Mouse (Mus musculus) limb, embryonic 11.5 days (tissue): ENCODE measurements around the gene Maml1. TPM values are rescaled to one million over a fixed set of nuclear protein-coding genes. Genes with fewer than 3 reads are reported as not detected.

Source experiments
- ATAC-seq: fragments of 200-750 bp; cut with Nextera tagmentation; 2 replicates; pipeline ENCODE4 v1.8.0; 2017; ENCODE audit warnings: low read depth; ENCODE audit not compliant: insufficient number of reproducible peaks, low FRiP score, low TSS enrichment
- DNase-seq: peaks from one replicate; pipeline ENCODE4 v3.0.0-alpha.2; 2015; ENCODE audit warnings: low spot score
- H3K27ac ChIP-seq: fragments of 300-500 bp; sonication (generic); replicated peaks from 2 replicates; pipeline ENCODE4 v1.5.1; 2014; ENCODE audit warnings: low read depth, mild to moderate bottlenecking, low read length
- H3K27me3 ChIP-seq: fragments of 300-500 bp; sonication (generic); 2 replicates; pipeline ENCODE4 v1.6.1; 2014; ENCODE audit warnings: mild to moderate bottlenecking, low read length, mixed read lengths; ENCODE audit not compliant: control insufficient read depth, insufficient read depth
- H3K36me3 ChIP-seq: fragments of 300-500 bp; sonication (generic); 2 replicates; pipeline ENCODE4 v1.6.1; 2014; ENCODE audit warnings: mild to moderate bottlenecking, low read length, moderate library complexity, mixed read lengths; ENCODE audit not compliant: control insufficient read depth, insufficient read depth
- H3K4me1 ChIP-seq: fragments of 300-500 bp; sonication (generic); 2 replicates; pipeline ENCODE4 v1.6.1; 2014; ENCODE audit warnings: low read length, mixed read lengths; ENCODE audit not compliant: control insufficient read depth, insufficient read depth
- H3K4me2 ChIP-seq: fragments of 300-500 bp; sonication (generic); 2 replicates; pipeline ENCODE4 v1.6.1; 2014; ENCODE audit warnings: low read depth, mild to moderate bottlenecking, moderate library complexity; ENCODE audit not compliant: severe bottlenecking
- H3K4me3 ChIP-seq: fragments of 300-500 bp; sonication (generic); 2 replicates; pipeline ENCODE4 v1.5.1; 2014; ENCODE audit warnings: low read depth, low read length
- H3K9ac ChIP-seq: fragments of 300-500 bp; sonication (generic); 2 replicates; pipeline ENCODE4 v1.6.1; 2014; ENCODE audit warnings: mild to moderate bottlenecking, low read length
- H3K9me3 ChIP-seq: fragments of 300-500 bp; sonication (generic); 2 replicates; pipeline ENCODE4 v1.6.1; 2016; ENCODE audit warnings: low read length; ENCODE audit not compliant: control insufficient read depth
- WGBS: fragments of 180-500 bp; shearing (Covaris S2); extraction: QIAGEN DNeasy Blood & Tissue Kit; methylation state at CpG from one replicate; pipeline ENCODE4 v1.1.7; 2014; 5-methylcytosine and 5-hydroxymethylcytosine counted together
- polyA plus RNA-seq: library from polyadenylated mRNA; unstranded; fragments of >200 nt; fragmentation: Nextera tagmentation; extraction: Ambion mirVana; gene quantifications from 2 replicates; pipeline ENCODE4 v1.2.1, GENCODE M21; 2014

Gene Maml1
- polyA plus RNA-seq, 1 experiment from 2014 or later, result 14.4 TPM

DNA sequence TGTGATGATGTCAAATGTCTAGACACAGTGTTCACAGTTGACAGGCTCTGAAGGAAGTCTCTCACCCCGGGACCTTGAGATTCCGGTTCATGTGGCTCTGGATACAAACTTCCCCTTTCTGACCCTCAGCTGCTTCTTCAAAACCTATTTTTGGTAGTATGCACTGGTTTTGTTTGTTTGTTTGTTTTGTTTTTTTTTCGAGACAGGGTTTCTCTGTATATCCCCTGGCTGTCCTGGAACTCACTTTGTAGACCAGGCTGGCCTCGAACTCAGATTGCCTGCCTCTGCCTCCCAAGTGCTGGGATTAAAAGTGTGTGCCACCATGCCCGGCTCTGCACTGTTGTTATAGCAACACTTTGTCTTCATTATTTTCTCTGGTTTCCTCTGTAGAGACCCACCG lies 48.2 kb downstream of the Maml1 start:
- ATAC-seq, result no peak

DNA sequence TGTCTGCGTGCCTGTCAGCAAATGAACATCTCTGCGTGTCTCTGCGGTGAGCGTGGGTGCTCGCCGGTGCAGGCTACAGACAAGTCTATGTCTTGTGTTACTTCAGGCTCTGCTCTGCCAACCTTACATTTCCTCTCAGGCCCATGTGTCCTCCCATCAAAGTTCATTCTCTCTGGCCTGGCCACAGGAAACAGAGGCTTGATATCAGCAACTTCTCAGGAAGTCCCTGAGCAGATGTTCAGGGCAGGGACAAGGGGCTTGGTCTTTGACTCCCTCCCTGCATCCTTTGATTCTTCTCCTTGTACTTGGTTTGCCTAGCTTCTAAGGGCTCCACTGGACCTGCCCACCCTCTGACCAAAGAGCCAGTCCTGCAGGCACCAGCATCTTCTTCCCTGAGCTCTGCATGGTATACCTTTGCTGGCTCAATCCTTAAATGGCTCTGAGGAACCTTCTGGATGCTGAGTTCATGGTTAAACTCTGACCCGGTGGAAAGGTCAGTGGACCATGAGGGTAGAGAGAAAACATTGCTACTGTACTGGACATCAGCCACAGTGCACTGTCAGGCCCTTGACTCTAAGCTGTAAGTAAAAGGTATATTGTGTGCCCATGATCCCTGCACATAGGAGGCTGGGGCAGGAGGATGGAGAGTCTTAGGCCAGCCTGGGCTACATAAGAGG lies 51.7 kb downstream of the Maml1 start:
- ATAC-seq, result no peak
- 95% methylated on average over 7 of the region's 7 CpGs for WGBS
- DNase-seq, result no peak

More for the DNA sequence above, 48.2 kb downstream of the Maml1 start:
- H3K4me1 ChIP-seq, result no peaks in the 10 kb centered on the region
- no peak for DNase-seq
- no peak overlapping the region for H3K27ac ChIP-seq
- no peaks in the 10 kb centered on the region; the same call in 1 of the 2 replicates for H3K27me3 ChIP-seq
- no peak overlapping the region for H3K9ac ChIP-seq
- no peak overlapping the region for H3K4me3 ChIP-seq
- 84% methylated on average over 6 of the region's 6 CpGs for WGBS
- no peaks in the 10 kb centered on the region for H3K9me3 ChIP-seq
- 0 out of 2 replicates have a peak, but pooled peaks cover 2% of the 10 kb centered on the region for H3K36me3 ChIP-seq
- H3K4me2 ChIP-seq, result no peak overlapping the region

GRCm38 (mm10) chr11:50238821-50239791 lies 53.0 kb downstream of the Maml1 start:
- DNase-seq (no peak), ATAC-seq (no peak)
- no peak overlapping the region for H3K4me3 ChIP-seq
- WGBS, result 93% methylated on average over 9 of the region's 9 CpGs
- H3K27me3 ChIP-seq, result peaks cover 21% of the 10 kb centered on the region
- no peak overlapping the region for H3K27ac ChIP-seq
- H3K4me1 ChIP-seq, result peaks cover 7% of the 10 kb centered on the region
- H3K4me2 ChIP-seq, result no peak overlapping the region
- H3K9me3 ChIP-seq, result no peaks in the 10 kb centered on the region
- peaks cover 7% of the 10 kb centered on the region; the same call in 1 of the 2 replicates for H3K36me3 ChIP-seq
- no peak overlapping the region for H3K9ac ChIP-seq

More for the DNA sequence above, 51.7 kb downstream of the Maml1 start:
- peaks cover 21% of the 10 kb centered on the region for H3K27me3 ChIP-seq
- no peak overlapping the region for H3K4me3 ChIP-seq
- H3K9ac ChIP-seq, result no peak overlapping the region
- no peaks in the 10 kb centered on the region for H3K36me3 ChIP-seq
- no peak overlapping the region for H3K4me2 ChIP-seq
- no peak overlapping the region for H3K27ac ChIP-seq
- H3K9me3 ChIP-seq, result no peaks in the 10 kb centered on the region
- H3K4me1 ChIP-seq, result peaks cover 7% of the 10 kb centered on the region

DNA sequence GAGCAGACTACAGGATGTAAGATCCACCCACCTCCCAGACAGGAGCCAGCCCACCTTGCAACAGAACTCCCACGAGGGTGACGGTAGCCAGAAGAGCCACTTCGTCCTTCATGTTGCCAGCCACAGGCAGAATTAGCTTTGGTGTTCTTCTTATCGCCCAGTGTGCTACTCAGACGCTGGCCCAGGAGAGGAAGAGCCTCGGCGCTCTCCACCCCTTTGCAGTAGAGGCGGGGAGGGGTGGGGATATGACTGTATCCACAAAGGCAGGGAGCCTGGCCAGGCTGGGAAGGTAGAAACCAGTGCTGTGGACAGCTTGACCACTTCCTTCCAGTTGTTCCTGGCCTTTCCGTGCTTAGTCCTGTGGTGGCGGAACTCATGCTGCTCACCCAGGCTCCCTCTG lies 53.8 kb downstream of the Maml1 start, which contains the start of gene Ltc4s:
Gene Ltc4s, minus strand, starts transcription at position 293 of the 400 bp plus-strand sequence.
- H3K36me3 ChIP-seq, result peaks cover 7% of the 10 kb centered on the region; the same call in 1 of the 2 replicates
- WGBS, result 32% methylated on average over 10 of the region's 10 CpGs
- ATAC-seq (no peak), DNase-seq (no peak)
- H3K9me3 ChIP-seq, result no peaks in the 10 kb centered on the region
- no peak within 1 kb of the TSS for H3K27ac ChIP-seq
- H3K9ac ChIP-seq, result no peak within 1 kb of the TSS
- H3K4me1 ChIP-seq, result peaks cover 7% of the 10 kb centered on the region
- H3K4me2 ChIP-seq, result peak within 1 kb of the TSS; percentile 95
- peak within 1 kb of the TSS; percentile 63 for H3K4me3 ChIP-seq
- H3K27me3 ChIP-seq, result peaks cover 21% of the 10 kb centered on the region

DNA sequence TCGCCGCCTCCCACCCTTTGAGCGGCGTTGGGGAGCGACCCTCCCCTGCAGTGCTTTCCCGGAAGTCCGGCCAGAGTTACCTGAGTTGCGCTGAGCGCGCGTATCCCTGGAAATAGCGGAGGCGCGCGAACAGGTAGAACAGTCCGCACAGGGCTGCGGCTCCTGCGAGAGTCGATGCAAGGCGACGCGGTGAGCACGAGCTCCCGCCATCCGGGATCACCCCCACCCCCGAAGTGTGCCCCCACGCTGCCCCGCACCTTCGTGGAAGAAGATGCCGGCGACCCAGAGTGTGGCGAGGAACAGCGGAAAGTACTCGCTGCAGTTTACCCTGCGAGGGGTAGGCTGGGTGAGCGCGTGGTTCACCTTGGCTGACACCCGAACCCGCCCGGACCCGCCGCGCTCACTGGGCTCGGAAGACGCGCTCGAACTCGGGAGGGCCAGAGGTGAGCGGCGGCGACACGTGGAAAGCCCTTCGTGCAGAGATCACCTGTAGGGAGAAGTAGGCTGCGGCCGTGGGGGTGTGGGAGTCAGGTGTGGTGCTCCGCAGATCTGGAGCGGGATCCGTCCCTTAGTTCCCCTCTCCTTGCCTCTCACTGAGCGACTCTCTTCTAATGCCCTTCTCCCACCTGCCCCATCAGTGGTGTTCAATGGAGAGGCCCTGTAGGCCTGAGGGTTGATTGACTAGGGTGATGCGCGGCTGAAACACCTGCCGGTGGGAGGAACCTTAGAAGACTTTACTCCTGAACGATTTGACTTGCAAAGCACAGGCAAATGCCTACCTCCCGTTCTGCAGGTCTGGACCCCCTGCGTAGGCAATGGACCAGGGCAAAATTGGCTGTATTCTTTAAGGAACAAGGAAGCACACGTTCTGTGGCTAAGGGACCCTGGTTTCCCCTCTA lies 54.9 kb downstream of the Maml1 start:
- Histone ChIP-seq H3K9ac (peak overlapping the region; percentile 30; the same call in 1 of the 2 replicates), H3K4me1 (peaks cover 7% of the 10 kb centered on the region), H3K27ac (no peak overlapping the region), H3K4me3 (peak overlapping the region; percentile 63), H3K4me2 (peak overlapping the region; percentile 95), H3K9me3 (no peaks in the 10 kb centered on the region), H3K27me3 (peaks cover 21% of the 10 kb centered on the region), H3K36me3 (peaks cover 12% of the 10 kb centered on the region; the same call in 1 of the 2 replicates)
- DNase-seq, result no peak
- ATAC-seq, result peak; percentile 58; the same call in 1 of the 2 replicates
- 2% methylated on average over 66 of the region's 66 CpGs for WGBS

DNA sequence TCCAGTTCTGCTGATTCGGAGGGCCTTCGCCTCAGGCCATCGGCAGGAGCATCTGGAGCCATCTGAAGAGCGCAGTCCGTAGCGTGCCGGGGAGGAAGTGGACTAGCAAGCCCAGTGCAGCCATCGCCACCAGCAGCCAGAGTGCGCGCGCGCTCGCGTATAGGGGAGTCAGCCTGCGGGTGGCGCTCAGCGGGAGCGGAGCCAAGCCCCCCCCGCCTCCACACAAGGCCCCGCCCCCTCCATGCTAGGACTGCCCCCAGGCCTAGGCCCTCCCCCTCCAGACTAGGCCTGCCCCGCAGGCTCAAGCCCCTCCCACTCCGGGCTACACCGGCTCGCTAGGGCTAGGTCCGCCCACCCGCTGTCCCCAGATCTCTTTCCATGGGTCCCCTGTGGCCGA lies 55.6 kb downstream of the Maml1 start:
- Histone ChIP-seq H3K4me1 (peaks cover 9% of the 10 kb centered on the region), H3K4me3 (peak overlapping the region; percentile 63), H3K9me3 (no peaks in the 10 kb centered on the region), H3K36me3 (peaks cover 13% of the 10 kb centered on the region; the same call in 1 of the 2 replicates), H3K9ac (peak overlapping the region; percentile 56), H3K27ac (no peak overlapping the region), H3K27me3 (peaks cover 21% of the 10 kb centered on the region), H3K4me2 (peak overlapping the region; percentile 95)
- peak; percentile 87 for DNase-seq
- ATAC-seq, result peak; percentile 87
- under 1% methylated on average over 21 of the region's 27 CpGs for WGBS

GRCm38 (mm10) chr11:50234606-50235005 lies 57.5 kb downstream of the Maml1 start:
- no peak overlapping the region for H3K9ac ChIP-seq
- H3K27ac ChIP-seq, result no peak overlapping the region
- WGBS, result 93% methylated on average over 25 of the region's 25 CpGs

More at GRCm38 (mm10) chr11:50234606-50235005, 57.5 kb downstream of the Maml1 start:
- Histone ChIP-seq H3K36me3 (peaks cover 15% of the 10 kb centered on the region; the same call in 1 of the 2 replicates), H3K9me3 (no peaks in the 10 kb centered on the region), H3K4me2 (no peak overlapping the region), H3K27me3 (peaks cover 21% of the 10 kb centered on the region), H3K4me3 (no peak overlapping the region), H3K4me1 (peaks cover 16% of the 10 kb centered on the region)
- no peak for DNase-seq
- ATAC-seq, result no peak
